Mouse (Mus musculus): ENCODE measurements around the gene Gnat3.
"Not testable (repeated sequence)": the region's sequence is repeated elsewhere in the genome, so short reads cannot be mapped to it uniquely, and the experiment has no call there.

Gnat3 gene

GRCm38 (mm10) chr5:17962249-17962648 lies at the start of gene Gnat3:
Gnat3 (plus strand) TSS chr5:17962549.
- no peak for DNase-seq

- peak; percentile 98 for DNase-seq
Observed at GRCm38 (mm10) chr5:17918966-17919365, 43.4 kb upstream of the Gnat3 start.

GRCm38 (mm10) chr5:17923648-17924047 lies 38.7 kb upstream of the Gnat3 start:
- DNase-seq, result peak; percentile 93

- peak; percentile 97 for DNase-seq
Observed at GRCm38 (mm10) chr5:17924085-17924518, 38.2 kb upstream of the Gnat3 start.

- peak; percentile 87 for DNase-seq
Observed at GRCm38 (mm10) chr5:17928471-17928870, 33.9 kb upstream of the Gnat3 start.

GRCm38 (mm10) chr5:17929006-17929567 lies 33.3 kb upstream of the Gnat3 start:
- DNase-seq, result peak; percentile 80

- not testable (repeated sequence) for DNase-seq
Observed at GRCm38 (mm10) chr5:17931588-17931987, 30.8 kb upstream of the Gnat3 start.

- peak; percentile 92 for DNase-seq
Observed at GRCm38 (mm10) chr5:17934501-17934900, 27.8 kb upstream of the Gnat3 start.

GRCm38 (mm10) chr5:17938170-17938939 lies 24.0 kb upstream of the Gnat3 start:
- peak; percentile 91 for DNase-seq

- DNase-seq, result no peak
Observed at GRCm38 (mm10) chr5:17956468-17956867, 5.9 kb upstream of the Gnat3 start.

GRCm38 (mm10) chr5:17969704-17970390 lies 7.5 kb downstream of the Gnat3 start:
- DNase-seq, result no peak

GRCm38 (mm10) chr5:17970391-17970730 lies 8.0 kb downstream of the Gnat3 start:
- no peak for DNase-seq

- DNase-seq, result no peak
Observed at GRCm38 (mm10) chr5:17980501-17981121, 18.3 kb downstream of the Gnat3 start.

GRCm38 (mm10) chr5:17982770-17983169 lies 20.4 kb downstream of the Gnat3 start:
- DNase-seq, result peak; percentile 92

- DNase-seq, result no peak
Observed at GRCm38 (mm10) chr5:17984522-17984921, 22.2 kb downstream of the Gnat3 start.

GRCm38 (mm10) chr5:17986611-17987010 lies 24.3 kb downstream of the Gnat3 start:
- no peak for DNase-seq

- peak; percentile 98 for DNase-seq
Observed at GRCm38 (mm10) chr5:17990618-17991017, 28.3 kb downstream of the Gnat3 start.

GRCm38 (mm10) chr5:17999570-17999969 lies 37.2 kb downstream of the Gnat3 start:
- no peak for DNase-seq

GRCm38 (mm10) chr5:18000185-18000584 lies 37.8 kb downstream of the Gnat3 start:
- no peak for DNase-seq

- no peak for DNase-seq
Observed at GRCm38 (mm10) chr5:18001646-18002045, 39.3 kb downstream of the Gnat3 start.

GRCm38 (mm10) chr5:18003675-18004074 lies 41.3 kb downstream of the Gnat3 start:
- peak; percentile 86 for DNase-seq

- peak; percentile 87 for DNase-seq
Observed at GRCm38 (mm10) chr5:18004824-18005611, 42.7 kb downstream of the Gnat3 start.

- peak; percentile 97 for DNase-seq
Observed at GRCm38 (mm10) chr5:18006157-18006556, 43.8 kb downstream of the Gnat3 start.
